Mouse (Mus musculus) MEL (cell line): ENCODE measurements around the gene Il4i1. TPM values are rescaled to one million over a fixed set of nuclear protein-coding genes. Genes with fewer than 3 reads are reported as not detected.

ENCODE experiments used
- DNase-seq: peaks from one replicate; pipeline ENCODE4 v3.0.0; 2011; ENCODE audit warnings: low read depth, low spot score
- H3K27ac ChIP-seq: 2 replicates; pipeline ENCODE4 v1.5.1; 2012; ENCODE audit warnings: low read depth, mild to moderate bottlenecking, control low read depth, low read length, moderate library complexity; ENCODE audit not compliant: control insufficient read depth
- H3K27me3 ChIP-seq, 2 experiments: fragments of 150-350 bp in 1 of 2; sonication (generic) in 1 of 2; 2 replicates each; pipeline ENCODE4 v1.6.1; 2012; ENCODE audit warnings: low read length in 2 of 2, mild to moderate bottlenecking in 2 of 2, improper control_type of control experiment in 1 of 2, moderate library complexity in 1 of 2; ENCODE audit not compliant: insufficient read depth in 2 of 2, control insufficient read depth in 1 of 2
- H3K36me3 ChIP-seq, 2 experiments: 2 replicates each; pipeline ENCODE4 v1.6.1; 2012 to 2014; ENCODE audit warnings: low read length in 2 of 2, improper control_type of control experiment in 1 of 2, inconsistent platforms in 1 of 2, mild to moderate bottlenecking in 1 of 2; ENCODE audit not compliant: insufficient read depth in 2 of 2, control insufficient read depth in 1 of 2
- H3K4me1 ChIP-seq, 2 experiments: fragments of 150-350 bp in 1 of 2; sonication (generic) in 1 of 2; 2 replicates each; pipeline ENCODE4 v1.6.1; 2012; ENCODE audit warnings: low read length in 2 of 2, improper control_type of control experiment in 1 of 2, mild to moderate bottlenecking in 1 of 2; ENCODE audit not compliant: insufficient read depth in 2 of 2, control insufficient read depth in 1 of 2
- H3K4me3 ChIP-seq, 2 experiments: fragments of 150-350 bp in 1 of 2; sonication (generic) in 1 of 2; 2 replicates each; pipeline ENCODE4 v1.5.1; 2012; ENCODE audit warnings: low read depth in 2 of 2, low read length in 2 of 2, mild to moderate bottlenecking in 2 of 2, moderate library complexity in 2 of 2, control low read depth in 1 of 2, improper control_type of control experiment in 1 of 2; ENCODE audit not compliant: control insufficient read depth in 1 of 2, insufficient read depth in 1 of 2
- H3K79me2 ChIP-seq: 2 replicates; pipeline ENCODE4 v1.6.1; 2012; ENCODE audit warnings: mild to moderate bottlenecking, low read length, moderate library complexity; ENCODE audit not compliant: control insufficient read depth, poor library complexity, insufficient read depth
- H3K9ac ChIP-seq: 2 replicates; pipeline ENCODE4 v1.6.1; 2012; ENCODE audit warnings: low read depth, mild to moderate bottlenecking, control low read depth, low read length, moderate library complexity; ENCODE audit not compliant: control insufficient read depth, poor library complexity, severe bottlenecking
- H3K9me3 ChIP-seq: fragments of 150-350 bp; sonication (generic); replicated peaks from 2 replicates; pipeline ENCODE4 v1.6.1; 2012; ENCODE audit warnings: mild to moderate bottlenecking, low read length, improper control_type of control experiment, moderate library complexity; ENCODE audit not compliant: insufficient read depth
- CHD1 ChIP-seq: IDR thresholded peaks from 2 replicates; pipeline ENCODE4 v1.6.1; 2012; ENCODE audit warnings: low read depth, mild to moderate bottlenecking, inconsistent platforms, low read length, improper control_type of control experiment
- CTCF ChIP-seq, 3 experiments: IDR thresholded peaks in 2 of 3; conservative IDR thresholded peaks in 1 of 3; 2 replicates each; pipeline ENCODE4 v1.5.1; 2011 to 2012; ENCODE audit warnings: low read length in 3 of 3, low read depth in 2 of 3, mild to moderate bottlenecking in 2 of 3, improper control_type of control experiment in 1 of 3, inconsistent platforms in 1 of 3, mixed read lengths in 1 of 3, moderate library complexity in 1 of 3; ENCODE audit not compliant: control insufficient read depth in 1 of 3, insufficient read depth in 1 of 3, poor library complexity in 1 of 3, severe bottlenecking in 1 of 3
- E2F4 ChIP-seq: IDR thresholded peaks from 2 replicates; pipeline ENCODE4 v1.6.1; 2011; ENCODE audit warnings: low read depth, low read length, improper control_type of control experiment, borderline replicate concordance
- EP300 ChIP-seq, 2 experiments: IDR thresholded peaks; 2 replicates each; pipeline ENCODE4 v1.6.1; 2011; ENCODE audit warnings: improper control_type of control experiment in 2 of 2, low read length in 2 of 2, low read depth in 1 of 2, mild to moderate bottlenecking in 1 of 2
- GATA1 ChIP-seq: IDR thresholded peaks from 2 replicates; pipeline ENCODE4 v1.6.1; 2011; ENCODE audit warnings: low read depth, low read length, improper control_type of control experiment
- KAT2A ChIP-seq: conservative IDR thresholded peaks from 2 replicates; pipeline ENCODE4 v1.6.1; 2012; ENCODE audit warnings: low read depth, low read length, improper control_type of control experiment, inconsistent platforms
- MAZ ChIP-seq: IDR thresholded peaks from 2 replicates; pipeline ENCODE4 v1.6.1; 2012; ENCODE audit warnings: low read depth, mild to moderate bottlenecking, inconsistent platforms, low read length, improper control_type of control experiment
- MXI1 ChIP-seq: IDR thresholded peaks from 2 replicates; pipeline ENCODE4 v1.6.1; 2011; ENCODE audit warnings: mild to moderate bottlenecking, low read depth, low read length, improper control_type of control experiment
- NELFE ChIP-seq: IDR thresholded peaks from 2 replicates; pipeline ENCODE4 v1.6.1; 2011; ENCODE audit warnings: low read depth, low read length, improper control_type of control experiment
- RAD21 ChIP-seq: IDR thresholded peaks from 2 replicates; pipeline ENCODE4 v1.6.1; 2011; ENCODE audit warnings: mild to moderate bottlenecking, low read depth, low read length, improper control_type of control experiment
- RCOR1 ChIP-seq: IDR thresholded peaks from 2 replicates; pipeline ENCODE4 v1.6.1; 2012; ENCODE audit warnings: low read depth, mild to moderate bottlenecking, inconsistent platforms, low read length, improper control_type of control experiment
- SIN3A ChIP-seq: IDR thresholded peaks from 2 replicates; pipeline ENCODE4 v1.6.1; 2012; ENCODE audit warnings: low read length, improper control_type of control experiment, inconsistent platforms
- SMC3 ChIP-seq: IDR thresholded peaks from 2 replicates; pipeline ENCODE4 v1.6.1; 2011; ENCODE audit warnings: low read depth, low read length, improper control_type of control experiment
- TAL1 ChIP-seq: IDR thresholded peaks from 2 replicates; pipeline ENCODE4 v1.6.1; 2012; ENCODE audit warnings: mild to moderate bottlenecking, inconsistent platforms, low read length, moderate library complexity, mixed read lengths
- TCF12 ChIP-seq: IDR thresholded peaks from 2 replicates; pipeline ENCODE4 v1.6.1; 2014; ENCODE audit warnings: low read depth, mild to moderate bottlenecking, inconsistent platforms, low read length, improper control_type of control experiment, moderate library complexity
- UBTF ChIP-seq: IDR thresholded peaks from 2 replicates; pipeline ENCODE4 v1.6.1; 2012; ENCODE audit warnings: low read depth, mild to moderate bottlenecking, inconsistent platforms, low read length, improper control_type of control experiment, moderate library complexity, borderline replicate concordance; ENCODE audit not compliant: insufficient read depth
- USF1 ChIP-seq: IDR thresholded peaks from 2 replicates; pipeline ENCODE4 v1.6.1; 2014; ENCODE audit warnings: low read depth, mild to moderate bottlenecking, inconsistent platforms, low read length, improper control_type of control experiment, moderate library complexity
- USF2 ChIP-seq, 2 experiments: IDR thresholded peaks; 2 replicates each; pipeline ENCODE4 v1.6.1; 2011 to 2012; ENCODE audit warnings: improper control_type of control experiment in 2 of 2, low read length in 2 of 2, borderline replicate concordance in 1 of 2, inconsistent platforms in 1 of 2, low read depth in 1 of 2, mild to moderate bottlenecking in 1 of 2; ENCODE audit not compliant: insufficient read depth in 1 of 2
- ZKSCAN1 ChIP-seq: IDR thresholded peaks from 2 replicates; pipeline ENCODE4 v1.6.1; 2012; ENCODE audit warnings: low read depth, mild to moderate bottlenecking, inconsistent platforms, low read length, improper control_type of control experiment, moderate library complexity
- ZMIZ1 ChIP-seq: IDR thresholded peaks from 2 replicates; pipeline ENCODE4 v1.6.1; 2012; ENCODE audit warnings: low read depth, mild to moderate bottlenecking, inconsistent platforms, low read length, improper control_type of control experiment, moderate library complexity
- ZNF384 ChIP-seq: IDR thresholded peaks from 2 replicates; pipeline ENCODE4 v1.6.1; 2012; ENCODE audit warnings: low read depth, mild to moderate bottlenecking, inconsistent platforms, low read length, improper control_type of control experiment
- polyA plus RNA-seq, 2 experiments: library from polyadenylated mRNA; stranded (reverse) in 1 of 2; unstranded in 1 of 2; fragments of >175 nt in 1 of 2; fragments of >200 nt in 1 of 2; gene quantifications; 2 replicates each; pipeline versions ENCODE4 v1.2.1 to v1.2.4; 2012; ENCODE audit warnings: low replicate concordance in 2 of 2, low read depth in 1 of 2; ENCODE audit not compliant: insufficient read length in 2 of 2, insufficient read depth in 1 of 2, missing spikeins in 1 of 2
- total RNA-seq: library from RNA; depleted of rRNA; stranded (reverse); fragments of 300-350 nt; gene quantifications from 2 replicates; pipeline ENCODE4 v1.2.3, GENCODE M21; 2012

Gene Il4i1
- total and polyA plus RNA-seq, 3 experiments: 0.54 to 0.73 TPM; not detected in 1

- no peak overlapping the region for H3K4me3 ChIP-seq
- H3K79me2 ChIP-seq: peaks cover 23% of the 10 kb centered on the region
- H3K4me1 ChIP-seq: peaks cover 0 to 14% of the 10 kb centered on the region in 2 experiments; a peak in 2 of 4 replicates
- TF ChIP-seq ZKSCAN1 (no peak), CTCF (IDR thresholded peaks at IDR 0.05 in 2 of 3, conservative IDR thresholded peaks at IDR 0.05 in 1 of 3; ENCODE audit: control insufficient read depth in 1 of 3, insufficient read depth in 1 of 3, low read depth in 2 of 3, low read length in 3 of 3, poor library complexity in 1 of 3, severe bottlenecking in 1 of 3) (no peak), EP300 (IDR thresholded peaks at IDR 0.05; ENCODE audit: low read depth in 1 of 2, low read length in 2 of 2) (no peak), KAT2A (no peak), TCF12 (no peak), USF1 (no peak), CHD1 (no peak), USF2 (IDR thresholded peaks at IDR 0.05; ENCODE audit: borderline replicate concordance in 1 of 2, insufficient read depth in 1 of 2, low read depth in 1 of 2, low read length in 2 of 2) (no peak), GATA1 (no peak), E2F4 (no peak)
- H3K27me3 ChIP-seq: no peaks in the 10 kb centered on the region
- no peak overlapping the region for H3K27ac ChIP-seq
- H3K9me3 ChIP-seq: no peaks in the 10 kb centered on the region
- H3K9ac ChIP-seq: no peak overlapping the region
- no peak for DNase-seq
- peaks cover 2 to 4% of the 10 kb centered on the region in 2 experiments; a peak in 2 of 4 replicates for H3K36me3 ChIP-seq
These were observed 70.8 kb downstream of the Il4i1 start for GRCm38 (mm10) chr7:44886964-44887363.

- no peak overlapping the region for H3K27ac ChIP-seq
- peaks cover 0 to 16% of the 10 kb centered on the region in 2 experiments; a peak in 2 of 4 replicates for H3K4me1 ChIP-seq
- DNase-seq: no peak
These were observed 72.3 kb downstream of the Il4i1 start for GRCm38 (mm10) chr7:44888256-44889105.

More at GRCm38 (mm10) chr7:44888256-44889105, 72.3 kb downstream of the Il4i1 start:
- no peaks in the 10 kb centered on the region for H3K9me3 ChIP-seq
- peaks cover 25% of the 10 kb centered on the region for H3K79me2 ChIP-seq
- TF ChIP-seq UBTF: no peak
- no peak for TF ChIP-seq SMC3
- no peak for TF ChIP-seq MAZ
- no peak for TF ChIP-seq NELFE
- no peak for TF ChIP-seq TAL1
- no peak for TF ChIP-seq RCOR1
- TF ChIP-seq SIN3A: no peak
- no peak for TF ChIP-seq CTCF (IDR thresholded peaks at IDR 0.05 in 2 of 3, conservative IDR thresholded peaks at IDR 0.05 in 1 of 3; ENCODE audit: control insufficient read depth in 1 of 3, insufficient read depth in 1 of 3, low read depth in 2 of 3, low read length in 3 of 3, poor library complexity in 1 of 3, severe bottlenecking in 1 of 3)
- no peak for TF ChIP-seq ZMIZ1
- no peak for TF ChIP-seq TCF12
- TF ChIP-seq MXI1: no peak
- no peak for TF ChIP-seq E2F4
- no peak for TF ChIP-seq ZNF384
- TF ChIP-seq ZKSCAN1: no peak
- no peak for TF ChIP-seq RAD21
- H3K27me3 ChIP-seq: no peaks in the 10 kb centered on the region
- no peak overlapping the region for H3K4me3 ChIP-seq
- no peak overlapping the region for H3K9ac ChIP-seq
- peaks cover 2 to 4% of the 10 kb centered on the region in 2 experiments; a peak in 3 of 4 replicates for H3K36me3 ChIP-seq
